Mouse (Mus musculus): ENCODE measurements around the gene Epb41l4b.

Gene Epb41l4b

GRCm38 (mm10) chr4:57143026-57143937 is at the start of gene Epb41l4b:
Gene Epb41l4b (minus strand): TSS chr4:57143437.
- DNase-seq (ENCODE audit: low spot score): peak; percentile 84

GRCm38 (mm10) chr4:57191543-57192283 is 48.5 kb upstream of the Epb41l4b start:
- DNase-seq (ENCODE audit: low spot score): no peak

- no peak for DNase-seq (ENCODE audit: low spot score)
Measured at GRCm38 (mm10) chr4:57189881-57190280, 46.6 kb upstream of the Epb41l4b start.

- DNase-seq (ENCODE audit: low spot score): no peak
Measured at GRCm38 (mm10) chr4:57186035-57186434, 42.8 kb upstream of the Epb41l4b start.

GRCm38 (mm10) chr4:57185462-57185861 is 42.2 kb upstream of the Epb41l4b start:
- DNase-seq (ENCODE audit: low spot score): no peak

- no peak for DNase-seq (ENCODE audit: low spot score)
Measured at GRCm38 (mm10) chr4:57183493-57183892, 40.3 kb upstream of the Epb41l4b start.

- peak; percentile 18 for DNase-seq (ENCODE audit: low spot score)
Measured at GRCm38 (mm10) chr4:57181538-57181937, 38.3 kb upstream of the Epb41l4b start.

GRCm38 (mm10) chr4:57178881-57179280 is 35.6 kb upstream of the Epb41l4b start:
- DNase-seq (ENCODE audit: low spot score): no peak

- DNase-seq (ENCODE audit: low spot score): no peak
Measured at GRCm38 (mm10) chr4:57175329-57175728, 32.1 kb upstream of the Epb41l4b start.

- no peak for DNase-seq (ENCODE audit: low spot score)
Measured at GRCm38 (mm10) chr4:57172861-57173260, 29.6 kb upstream of the Epb41l4b start.

- DNase-seq (ENCODE audit: low spot score): no peak
Measured at GRCm38 (mm10) chr4:57171817-57172216, 28.6 kb upstream of the Epb41l4b start.

GRCm38 (mm10) chr4:57168680-57169079 is 25.4 kb upstream of the Epb41l4b start:
- no peak for DNase-seq (ENCODE audit: low spot score)

- DNase-seq (ENCODE audit: low spot score): no peak
Measured at GRCm38 (mm10) chr4:57168277-57168676, 25.0 kb upstream of the Epb41l4b start.

- peak; percentile 63 for DNase-seq (ENCODE audit: low spot score)
Measured at GRCm38 (mm10) chr4:57166922-57167870, 24.0 kb upstream of the Epb41l4b start.

GRCm38 (mm10) chr4:57165654-57166053 is 22.4 kb upstream of the Epb41l4b start:
- DNase-seq (ENCODE audit: low spot score): no peak

GRCm38 (mm10) chr4:57164578-57165210 is 21.5 kb upstream of the Epb41l4b start:
- no peak for DNase-seq (ENCODE audit: low spot score)

GRCm38 (mm10) chr4:57162789-57163722 is 19.8 kb upstream of the Epb41l4b start:
- no peak for DNase-seq (ENCODE audit: low spot score)

- no peak for DNase-seq (ENCODE audit: low spot score)
Measured at GRCm38 (mm10) chr4:57160571-57160970, 17.3 kb upstream of the Epb41l4b start.

GRCm38 (mm10) chr4:57156549-57157169 is 13.4 kb upstream of the Epb41l4b start:
- no peak for DNase-seq (ENCODE audit: low spot score)

- no peak for DNase-seq (ENCODE audit: low spot score)
Measured at GRCm38 (mm10) chr4:57153838-57154237, 10.6 kb upstream of the Epb41l4b start.
